Mouse (Mus musculus) cerebellum, adult 2 months (tissue): Measurements from ENCODE around the gene Ugt1a9. TPM values are rescaled to one million over a fixed set of nuclear protein-coding genes. Genes with fewer than 3 reads are reported as not detected.

Source experiments
- DNase-seq, 2 experiments: peaks; one replicate each; pipeline ENCODE4 v3.0.0; 2021
- H3K27ac ChIP-seq: fragments of 200-500 bp; 2 replicates; pipeline ENCODE4 v1.5.1; 2012; ENCODE audit warnings: low read length, control low read depth, inconsistent platforms; ENCODE audit not compliant: insufficient read depth
- H3K27me3 ChIP-seq: fragments of 200-500 bp; 2 replicates; pipeline ENCODE4 v1.6.1; 2012; ENCODE audit warnings: inconsistent platforms, mild to moderate bottlenecking, low read length, moderate library complexity; ENCODE audit not compliant: control insufficient read depth, insufficient read depth
- H3K4me1 ChIP-seq: fragments of 200-500 bp; 2 replicates; pipeline ENCODE4 v1.6.1; 2011; ENCODE audit warnings: low read length; ENCODE audit not compliant: control insufficient read depth, insufficient read depth
- H3K4me3 ChIP-seq: fragments of 200-500 bp; replicated peaks from 2 replicates; pipeline ENCODE3; 2011; ENCODE audit warnings: mild to moderate bottlenecking, low read depth, low read length, control low read depth; ENCODE audit not compliant: insufficient read depth
- CTCF ChIP-seq: fragments of 200-500 bp; IDR thresholded peaks from 2 replicates; pipeline ENCODE4 v1.5.1; 2011; ENCODE audit warnings: low read depth, mild to moderate bottlenecking, control low read depth, low read length, moderate library complexity, borderline replicate concordance; ENCODE audit not compliant: insufficient read depth
- POLR2A ChIP-seq: fragments of 200-500 bp; IDR thresholded peaks from 2 replicates; pipeline ENCODE4 v1.6.1; 2011; ENCODE audit warnings: low read length, control low read depth, borderline replicate concordance; ENCODE audit not compliant: insufficient read depth
- WGBS: fragments of 180-500 bp; shearing (Covaris S2); methylation state at CpG from one replicate; pipeline ENCODE4 v1.1.7; 2018; 5-methylcytosine and 5-hydroxymethylcytosine counted together
- polyA plus RNA-seq: library from polyadenylated mRNA; depleted of rRNA; stranded (reverse); fragments of >200 nt; gene quantifications from 2 replicates; pipeline ENCODE4 v1.2.3, GENCODE M21; 2012

Gene Ugt1a9
- polyA plus RNA-seq, 1 experiment = not detected

GRCm38 (mm10) chr1:88225741-88226140 lies 155.1 kb downstream of the Ugt1a9 start:
- no peak for DNase-seq
- no peaks in the 10 kb centered on the region for H3K27me3 ChIP-seq
- H3K27ac ChIP-seq = no peak overlapping the region
- H3K4me3 ChIP-seq = no peak overlapping the region
- no peak for TF ChIP-seq POLR2A
- no peak for TF ChIP-seq CTCF
- H3K4me1 ChIP-seq = no peaks in the 10 kb centered on the region

GRCm38 (mm10) chr1:88226670-88227379 lies 156.2 kb downstream of the Ugt1a9 start, which contains the start of gene Mroh2a:
Mroh2a (plus strand) TSS chr1:88226986.
- Histone ChIP-seq H3K4me1 (no peaks in the 10 kb centered on the region), H3K4me3 (no peak within 1 kb of the TSS), H3K27ac (no peak within 1 kb of the TSS), H3K27me3 (no peaks in the 10 kb centered on the region)
- no peak for TF ChIP-seq POLR2A
- no peak for DNase-seq
- 42% methylated on average over 5 of the region's 5 CpGs for WGBS

- no peaks in the 10 kb centered on the region for H3K4me1 ChIP-seq
- DNase-seq = no peak
- no peak overlapping the region for H3K27ac ChIP-seq
- no peak for TF ChIP-seq CTCF
- TF ChIP-seq POLR2A = no peak
- H3K4me3 ChIP-seq = no peak overlapping the region
- 47% methylated on average over 2 of the region's 2 CpGs for WGBS
- H3K27me3 ChIP-seq = no peaks in the 10 kb centered on the region
These were observed 156.9 kb downstream of the Ugt1a9 start for GRCm38 (mm10) chr1:88227482-88227881.

- H3K27ac ChIP-seq = no peak overlapping the region
- H3K4me1 ChIP-seq = no peaks in the 10 kb centered on the region
- TF ChIP-seq CTCF = no peak
- no peak for DNase-seq
- H3K4me3 ChIP-seq = no peak overlapping the region
- WGBS = 69% methylated on average over 7 of the region's 7 CpGs
- H3K27me3 ChIP-seq = no peaks in the 10 kb centered on the region
These were observed 157.5 kb downstream of the Ugt1a9 start for GRCm38 (mm10) chr1:88228121-88228520.

- no peak for TF ChIP-seq POLR2A
- no peak for TF ChIP-seq CTCF
- no peak overlapping the region for H3K27ac ChIP-seq
- no peaks in the 10 kb centered on the region for H3K27me3 ChIP-seq
- DNase-seq = no peak
- no peak overlapping the region for H3K4me3 ChIP-seq
- WGBS = 73% methylated on average over 3 of the region's 3 CpGs
- H3K4me1 ChIP-seq = no peaks in the 10 kb centered on the region
These were observed 159.0 kb downstream of the Ugt1a9 start for GRCm38 (mm10) chr1:88229566-88229965.

- DNase-seq = no peak
- WGBS = 80% methylated on average over 5 of the region's 5 CpGs
These were observed 159.4 kb downstream of the Ugt1a9 start for GRCm38 (mm10) chr1:88229986-88230385.

GRCm38 (mm10) chr1:88230421-88230820 lies 159.8 kb downstream of the Ugt1a9 start:
- TF ChIP-seq CTCF (no peak), POLR2A (no peak)
- Histone ChIP-seq H3K27me3 (no peaks in the 10 kb centered on the region), H3K27ac (no peak overlapping the region), H3K4me3 (no peak overlapping the region), H3K4me1 (no peaks in the 10 kb centered on the region)
- WGBS = 67% methylated on average over 7 of the region's 7 CpGs
- no peak for DNase-seq

More at GRCm38 (mm10) chr1:88229986-88230385, 159.4 kb downstream of the Ugt1a9 start:
- Histone ChIP-seq H3K27ac (no peak overlapping the region), H3K27me3 (no peaks in the 10 kb centered on the region), H3K4me1 (no peaks in the 10 kb centered on the region), H3K4me3 (no peak overlapping the region)
- no peak for TF ChIP-seq POLR2A
- TF ChIP-seq CTCF = no peak

- no peak for DNase-seq
- H3K4me3 ChIP-seq = no peak overlapping the region
- no peak overlapping the region for H3K27ac ChIP-seq
- H3K27me3 ChIP-seq = no peaks in the 10 kb centered on the region
- no peaks in the 10 kb centered on the region for H3K4me1 ChIP-seq
- WGBS = 74% methylated on average over 6 of the region's 6 CpGs
- no peak for TF ChIP-seq CTCF
These were observed 160.6 kb downstream of the Ugt1a9 start for GRCm38 (mm10) chr1:88230981-88231802.
